Mouse (Mus musculus) layer of hippocampus, adult 9-10 months (tissue): Measurements from ENCODE around the gene Ppm1l.

Experiments
- DNase-seq: peaks from one replicate; pipeline ENCODE4 v3.0.0; 2022; ENCODE audit warnings: low spot score

Gene Ppm1l

DNA sequence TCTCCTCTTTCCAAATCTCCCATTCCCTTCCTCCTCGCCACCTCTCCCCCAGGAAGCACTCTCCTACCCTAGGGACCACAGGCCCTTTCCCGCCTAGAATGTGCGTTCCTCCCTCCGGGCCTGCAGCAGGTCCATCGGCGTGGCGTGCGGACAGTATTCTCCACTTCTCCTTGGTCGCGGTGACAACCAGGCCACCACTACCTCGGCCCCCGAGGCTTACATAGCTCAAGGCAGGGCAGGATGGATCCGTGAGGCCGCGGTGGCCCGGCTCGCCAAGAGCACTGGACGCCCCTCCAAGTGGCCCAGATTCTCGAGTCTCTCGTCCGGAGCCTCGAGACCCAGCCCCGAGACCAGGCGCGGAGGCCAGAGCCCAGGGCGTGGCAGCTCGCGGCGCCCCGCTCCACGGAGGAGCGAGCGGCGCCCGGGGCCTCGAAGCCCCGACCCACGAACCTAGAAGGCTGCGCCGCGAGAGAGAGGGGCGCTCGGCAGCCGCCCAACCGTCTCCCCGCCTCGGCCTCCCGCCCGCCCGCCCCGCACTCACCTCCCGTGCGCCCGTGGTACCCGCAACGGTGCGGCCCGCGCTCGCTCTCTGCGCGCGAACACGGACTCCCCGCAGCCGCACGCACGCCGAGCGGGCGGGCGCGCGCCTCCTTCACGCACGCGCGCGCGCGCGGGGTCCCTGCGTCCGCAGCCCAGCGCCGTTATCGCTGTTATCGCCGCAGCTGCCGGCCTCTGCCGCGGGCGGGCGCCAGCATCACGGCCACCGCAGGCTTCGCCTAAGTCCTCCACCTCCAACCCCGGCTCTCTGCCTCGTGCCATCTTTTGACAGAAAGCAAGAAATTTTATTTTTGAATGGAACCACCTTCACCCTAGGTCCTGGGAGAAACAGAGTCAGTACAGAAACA, 281.9 kb downstream of the Ppm1l start, which contains the start of gene B3galnt1:
Gene B3galnt1 (minus strand): TSS at position 700 of the 905 bp plus-strand sequence.
- no peak for DNase-seq

DNA sequence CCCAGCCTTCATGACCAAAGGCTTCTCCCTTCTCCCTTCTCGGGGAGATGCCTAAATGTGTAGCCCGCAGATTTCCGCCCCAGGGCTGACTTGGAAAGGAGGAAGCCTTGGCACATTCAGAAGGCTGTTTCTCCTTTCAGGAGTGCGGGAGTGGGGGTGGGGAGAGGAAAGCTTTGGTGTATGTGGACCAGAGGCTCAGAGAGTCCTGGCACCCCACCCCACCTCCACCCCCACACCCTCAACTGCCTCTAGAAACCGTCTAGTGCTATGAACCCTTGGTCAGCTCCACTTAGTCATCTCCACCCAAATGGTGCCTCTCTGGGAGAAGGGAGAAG, 282.5 kb downstream of the Ppm1l start:
- no peak for DNase-seq

DNA sequence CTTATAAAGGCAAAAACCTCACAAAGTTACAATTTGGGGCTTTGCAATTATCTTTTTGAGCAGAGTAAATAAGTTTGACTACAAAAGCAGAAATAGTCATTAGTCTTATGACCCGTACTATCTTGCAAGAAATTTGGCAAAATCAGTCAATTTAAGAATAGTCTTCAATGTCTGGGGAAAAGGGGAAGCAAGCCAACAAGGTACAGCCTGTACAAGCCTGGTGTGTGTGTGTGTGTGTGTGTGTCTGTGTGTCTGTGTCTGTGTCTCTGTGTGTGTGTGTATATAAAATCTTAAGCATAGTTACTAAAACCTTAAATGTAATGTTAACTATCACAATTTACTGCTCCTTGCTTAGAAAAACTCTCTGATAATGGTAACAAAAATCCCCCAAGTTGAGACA, 290.3 kb downstream of the Ppm1l start:
- no peak for DNase-seq

DNA sequence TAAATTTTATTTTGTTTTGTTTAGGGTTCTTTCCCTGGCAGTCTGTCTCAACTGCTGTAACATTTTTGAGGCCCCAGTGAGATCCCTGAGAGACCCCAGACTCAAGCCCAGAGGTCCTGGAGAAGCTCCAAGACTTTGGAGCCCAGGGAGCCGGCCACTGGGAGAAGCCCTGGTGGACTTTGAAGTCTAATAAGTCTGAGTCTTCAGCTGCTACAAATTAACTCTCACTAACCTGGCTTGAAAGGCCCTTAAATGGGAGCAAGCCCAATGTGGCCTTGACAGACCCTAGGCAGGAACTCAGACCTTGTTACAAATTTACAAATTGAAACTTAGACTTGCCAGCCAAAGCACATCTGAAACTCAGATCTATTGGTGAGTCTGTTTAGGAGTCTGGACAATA, 290.8 kb downstream of the Ppm1l start:
- no peak for DNase-seq

DNA sequence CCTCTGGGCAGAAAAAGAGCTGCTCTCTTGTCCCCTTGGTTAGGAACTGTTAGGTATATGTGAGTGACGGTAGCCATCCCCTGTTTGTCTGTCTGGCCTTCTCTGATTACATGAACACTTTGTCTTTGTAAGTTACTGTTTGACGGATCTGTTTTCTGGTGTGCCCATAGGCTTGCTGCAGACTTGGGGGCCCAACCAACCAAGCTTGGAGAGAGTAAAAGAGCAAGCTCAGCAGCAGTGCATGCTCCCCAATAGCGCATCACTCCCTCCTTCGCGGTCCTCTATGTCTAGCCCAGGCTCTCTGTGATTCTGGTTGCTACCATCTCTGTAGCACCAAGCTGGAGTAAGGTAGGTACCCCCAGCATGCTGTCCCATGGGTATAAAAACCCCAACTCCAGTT, 291.2 kb downstream of the Ppm1l start:
- no peak for DNase-seq
